Mouse (Mus musculus) lung, postnatal 0 days (tissue): ENCODE results near the gene Pate1. TPM values are rescaled to one million over a fixed set of nuclear protein-coding genes. Genes with fewer than 3 reads are reported as not detected.

ENCODE experiments used
- ATAC-seq: fragments of 200-750 bp; cut with Nextera tagmentation; 2 replicates; pipeline ENCODE4 v1.8.0; 2017; ENCODE audit warnings: moderate library complexity
- DNase-seq: peaks from one replicate; pipeline ENCODE4 v3.0.0-alpha.2; 2016; ENCODE audit warnings: low spot score
- H3K27ac ChIP-seq: fragments of 300-500 bp; sonication (generic); 2 replicates; pipeline ENCODE4 v1.5.1; 2014; ENCODE audit warnings: antibody characterized with exemption, mild to moderate bottlenecking, low read length, mixed read lengths
- H3K27me3 ChIP-seq: fragments of 300-500 bp; sonication (generic); replicated peaks from 2 replicates; pipeline ENCODE4 v1.6.1; 2014; ENCODE audit warnings: low read length, mixed read lengths; ENCODE audit not compliant: insufficient read depth
- H3K36me3 ChIP-seq: fragments of 300-500 bp; sonication (generic); 2 replicates; pipeline ENCODE4 v1.6.1; 2014; ENCODE audit warnings: low read length, mixed read lengths; ENCODE audit not compliant: insufficient read depth
- H3K4me1 ChIP-seq: fragments of 300-500 bp; sonication (generic); 2 replicates; pipeline ENCODE4 v1.6.1; 2014; ENCODE audit warnings: antibody characterized with exemption, low read depth, low read length, mixed read lengths; ENCODE audit not compliant: insufficient read depth
- H3K4me2 ChIP-seq: fragments of 300-500 bp; sonication (generic); replicated peaks from 2 replicates; pipeline ENCODE4 v1.6.1; 2014; ENCODE audit warnings: low read depth, mild to moderate bottlenecking, low read length, moderate library complexity, mixed read lengths
- H3K4me3 ChIP-seq: fragments of 300-500 bp; sonication (generic); 2 replicates; pipeline ENCODE4 v1.5.1; 2014; ENCODE audit warnings: low read depth, low read length
- H3K9ac ChIP-seq: fragments of 300-500 bp; sonication (generic); replicated peaks from 2 replicates; pipeline ENCODE4 v1.6.1; 2014; ENCODE audit warnings: low read depth, mild to moderate bottlenecking
- H3K9me3 ChIP-seq: fragments of 300-500 bp; sonication (generic); 2 replicates; pipeline ENCODE4 v1.6.1; 2016; ENCODE audit warnings: low read length, mixed read lengths
- CTCF ChIP-seq: IDR thresholded peaks from 2 replicates; pipeline ENCODE4 v1.5.1; 2016; ENCODE audit warnings: antibody characterized with exemption, mild to moderate bottlenecking
- EP300 ChIP-seq: IDR thresholded peaks from 2 replicates; pipeline ENCODE4 v1.6.1; 2016; ENCODE audit warnings: antibody characterized with exemption, mild to moderate bottlenecking, control low read depth
- whole genome bisulfite sequencing: fragments of 180-500 bp; shearing (Covaris S2); extraction: QIAGEN DNeasy Blood & Tissue Kit; methylation state at CpG from one replicate; pipeline ENCODE4 v1.1.7; 2014; 5-methylcytosine and 5-hydroxymethylcytosine counted together
- polyA plus RNA-seq: library from polyadenylated mRNA; unstranded; fragments of >200 nt; fragmentation: Nextera tagmentation; extraction: Ambion mirVana; gene quantifications from 2 replicates; pipeline ENCODE4 v1.2.1, GENCODE M21; 2015

Gene Pate1
- polyA plus RNA-seq: not detected in 2 replicates

- no peak within 1 kb of the TSS for H3K4me3 ChIP-seq
- H3K27ac ChIP-seq: no peak within 1 kb of the TSS
- H3K4me2 ChIP-seq: no peak within 1 kb of the TSS
- no peak within 1 kb of the TSS for H3K9ac ChIP-seq
- TF ChIP-seq EP300 (no peak), CTCF (no peak)
- ATAC-seq (no peak), DNase-seq (no peak)
- no peaks in the 10 kb centered on the region for H3K36me3 ChIP-seq
- no peaks in the 10 kb centered on the region for H3K4me1 ChIP-seq
- no peaks in the 10 kb centered on the region for H3K9me3 ChIP-seq
- WGBS: 44% methylated on average over 1 of the region's 1 CpGs
- H3K27me3 ChIP-seq: no peaks in the 10 kb centered on the region
Measured at GRCm38 (mm10) chr9:35687013-35687412, at the start of gene Pate1. Gene Pate1, minus strand, starts transcription at chr9:35687390.

GRCm38 (mm10) chr9:35707265-35707664 lies 20.1 kb upstream of the Pate1 start:
- no peaks in the 10 kb centered on the region for H3K9me3 ChIP-seq
- no peaks in the 10 kb centered on the region for H3K36me3 ChIP-seq
- TF ChIP-seq CTCF (0 out of 2 replicates have a peak, but pooled peaks have one; percentile 19), EP300 (no peak)
- no peak for DNase-seq
- no peak overlapping the region for H3K9ac ChIP-seq
- no peaks in the 10 kb centered on the region for H3K27me3 ChIP-seq
- H3K4me3 ChIP-seq: no peak overlapping the region
- H3K27ac ChIP-seq: no peak overlapping the region
- no peak for ATAC-seq
- H3K4me1 ChIP-seq: no peaks in the 10 kb centered on the region
- no peak overlapping the region for H3K4me2 ChIP-seq

- H3K9me3 ChIP-seq: no peaks in the 10 kb centered on the region
- H3K4me1 ChIP-seq: no peaks in the 10 kb centered on the region
- no peaks in the 10 kb centered on the region for H3K36me3 ChIP-seq
- no peaks in the 10 kb centered on the region for H3K27me3 ChIP-seq
- no peak for TF ChIP-seq EP300
- no peak for TF ChIP-seq CTCF
- DNase-seq: no peak
- no peak overlapping the region for H3K4me3 ChIP-seq
- no peak overlapping the region for H3K9ac ChIP-seq
- no peak overlapping the region for H3K4me2 ChIP-seq
- no peak for ATAC-seq
- no peak overlapping the region for H3K27ac ChIP-seq
Measured at GRCm38 (mm10) chr9:35691924-35692323, 4.7 kb upstream of the Pate1 start.

- 74% methylated on average over 2 of the region's 2 CpGs for WGBS
- H3K27ac ChIP-seq: no peak overlapping the region
- TF ChIP-seq CTCF: no peak
- no peak for TF ChIP-seq EP300
- no peak overlapping the region for H3K9ac ChIP-seq
- ATAC-seq: no peak
- H3K9me3 ChIP-seq: no peaks in the 10 kb centered on the region
- H3K4me2 ChIP-seq: no peak overlapping the region
- no peaks in the 10 kb centered on the region for H3K36me3 ChIP-seq
- DNase-seq: no peak
- H3K4me1 ChIP-seq: no peaks in the 10 kb centered on the region
- no peak overlapping the region for H3K4me3 ChIP-seq
- H3K27me3 ChIP-seq: no peaks in the 10 kb centered on the region
Measured at GRCm38 (mm10) chr9:35673557-35673956, 13.6 kb downstream of the Pate1 start.

GRCm38 (mm10) chr9:35648102-35648501 lies 39.1 kb downstream of the Pate1 start, which contains the start of gene Pate3:
Gene Pate3, minus strand, starts transcription at chr9:35648202.
- H3K4me1 ChIP-seq: no peaks in the 10 kb centered on the region
- no peak within 1 kb of the TSS for H3K27ac ChIP-seq
- no peaks in the 10 kb centered on the region for H3K36me3 ChIP-seq
- DNase-seq (no peak), ATAC-seq (no peak)
- H3K9me3 ChIP-seq: no peaks in the 10 kb centered on the region
- H3K4me3 ChIP-seq: no peak within 1 kb of the TSS
- no peak within 1 kb of the TSS for H3K4me2 ChIP-seq
- TF ChIP-seq CTCF (no peak), EP300 (no peak)
- no peak within 1 kb of the TSS for H3K9ac ChIP-seq
- no peaks in the 10 kb centered on the region for H3K27me3 ChIP-seq
- WGBS: 65% methylated on average over 1 of the region's 1 CpGs

Other genes with a start within 250 kb of the Pate1 start
- not detected in 2 replicates for gene Gm1113, start 169.1 kb downstream of the Pate1 start, polyA plus RNA-seq
- gene Ddx25, start 128.9 kb downstream of the Pate1 start, polyA plus RNA-seq: 0.07 and 0.10 TPM in 2 replicates
- 7.3 and 8.5 TPM in 2 replicates for gene Pus3, start 128.8 kb downstream of the Pate1 start, polyA plus RNA-seq
- gene Pate2, start 117.1 kb downstream of the Pate1 start, polyA plus RNA-seq: 0.06 and 0.10 TPM in 2 replicates
- 4.7 and 5.0 TPM in 2 replicates for gene Hyls1, start 117.0 kb downstream of the Pate1 start, polyA plus RNA-seq
- gene Pate4, start 75.4 kb downstream of the Pate1 start, polyA plus RNA-seq: not detected in 2 replicates
- gene Pate3, start 39.2 kb downstream of the Pate1 start, polyA plus RNA-seq: not detected in 2 replicates
- gene Gm17677, start 53.7 kb upstream of the Pate1 start, polyA plus RNA-seq: not detected in 2 replicates
- not detected in 2 replicates for gene Gm17727, start 90.7 kb upstream of the Pate1 start, polyA plus RNA-seq
- gene Gm27235, start 102.7 kb upstream of the Pate1 start, polyA plus RNA-seq: not detected in 2 replicates
- not detected in 2 replicates for gene D730048I06Rik, start 102.7 kb upstream of the Pate1 start, polyA plus RNA-seq
- gene 9230110F15Rik, start 156.8 kb upstream of the Pate1 start, polyA plus RNA-seq: not detected in 2 replicates
- not detected in 2 replicates for gene 9230113P08Rik, start 221.0 kb upstream of the Pate1 start, polyA plus RNA-seq